Mouse (Mus musculus) brain, adult 10 weeks (tissue): Measurements from ENCODE around the gene Rce1. TPM values are rescaled to one million over a fixed set of nuclear protein-coding genes. Genes with fewer than 3 reads are reported as not detected.

Source experiments
- polyA plus RNA-seq: library from polyadenylated mRNA; stranded (reverse); fragments of 350-450 nt; fragmentation: Illumina TruSeq; extraction: RNeasy Lipid Tissue Mini Kit (QIAGEN cat#74804); gene quantifications from one replicate; pipeline ENCODE4 v1.2.3, GENCODE M21; 2015; ENCODE audit warnings: low read depth, low replicate concordance

Rce1 gene
- 33.2 TPM for polyA plus RNA-seq

GRCm38 (mm10) chr19:4625179-4625828 is at the start of gene Rce1:
Gene Rce1, minus strand, starts transcription at chr19:4625641.

DNA sequence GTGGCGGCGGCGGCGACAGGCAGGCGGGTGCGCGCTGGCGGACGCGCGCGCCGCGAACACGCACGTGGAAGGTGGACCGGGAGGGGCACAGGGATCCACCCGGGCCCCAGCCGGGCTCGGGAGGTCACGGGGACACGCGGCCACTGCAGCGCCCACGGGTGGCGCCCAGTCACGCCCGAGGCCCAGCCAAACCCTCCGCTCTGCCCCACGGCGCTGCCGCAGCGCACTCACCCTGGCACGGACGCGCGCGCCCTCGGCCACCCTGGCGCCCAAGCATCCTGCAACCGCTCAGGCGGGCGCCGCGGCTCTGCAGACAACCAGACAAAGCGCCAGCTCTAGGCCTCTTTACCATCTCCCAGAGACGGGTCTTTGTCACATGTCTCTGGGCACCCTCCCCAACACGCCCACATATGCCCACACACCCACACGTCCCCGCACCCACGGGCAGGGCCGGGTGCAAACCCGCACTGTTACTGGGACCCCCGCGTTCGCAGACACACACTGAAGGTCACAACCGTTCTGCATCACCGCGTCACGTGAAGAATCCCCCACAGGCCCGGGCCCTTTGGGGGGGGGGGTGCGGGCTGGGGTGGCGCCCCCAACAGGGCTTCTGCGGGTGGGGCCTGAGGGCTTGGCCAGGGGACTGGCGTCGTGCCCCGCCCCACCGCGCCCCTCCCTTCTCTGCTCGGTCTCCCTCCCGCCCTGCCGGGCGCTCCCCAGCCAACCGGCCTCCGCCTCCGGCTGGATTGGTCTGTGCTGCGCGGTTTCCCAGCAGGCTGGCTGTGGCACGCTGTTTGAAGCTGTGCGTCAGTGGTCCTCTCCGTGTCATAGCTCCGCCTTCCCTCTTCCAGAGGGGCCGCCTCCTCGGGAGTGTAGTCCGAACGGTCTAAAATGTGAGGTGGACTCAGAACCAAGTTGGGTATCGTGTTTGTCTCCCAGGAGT is 10.0 kb downstream of the Rce1 start, which contains the start of gene Lrfn4:
Gene Lrfn4, minus strand, starts transcription at position 517 of the 943 bp plus-strand sequence.

Other genes with a start within 250 kb of the Rce1 start
- gene Kdm2a, start 227.4 kb downstream of the Rce1 start, polyA plus RNA-seq: 41.1 TPM
- gene Rhod, start 186.2 kb downstream of the Rce1 start, polyA plus RNA-seq: 1.6 TPM
- gene Syt12, start 148.2 kb downstream of the Rce1 start, polyA plus RNA-seq: 33.8 TPM
- not detected for gene 2010003K11Rik, start 127.1 kb downstream of the Rce1 start, polyA plus RNA-seq
- gene Pcx, start 115.2 kb downstream of the Rce1 start, polyA plus RNA-seq: 46.9 TPM
- gene Lrfn4, start 10.0 kb downstream of the Rce1 start, polyA plus RNA-seq: 21.6 TPM
- 2.2 TPM for gene Gm960, start 73.0 kb upstream of the Rce1 start, polyA plus RNA-seq
- gene Sptbn2, start 85.5 kb upstream of the Rce1 start, polyA plus RNA-seq: 238 TPM
- 28.5 TPM for gene Rbm4b, start 130.9 kb upstream of the Rce1 start, polyA plus RNA-seq
- gene Rbm4, start 168.3 kb upstream of the Rce1 start, polyA plus RNA-seq: 41.4 TPM
- 15.5 TPM for gene Gm21992, start 186.0 kb upstream of the Rce1 start, polyA plus RNA-seq
- gene Rbm14, start 186.0 kb upstream of the Rce1 start, polyA plus RNA-seq: 18.0 TPM
- gene Ccs, start 213.7 kb upstream of the Rce1 start, polyA plus RNA-seq: 37.6 TPM
- gene Ccdc87, start 213.7 kb upstream of the Rce1 start, polyA plus RNA-seq: 1.8 TPM
- gene Ctsf, start 229.5 kb upstream of the Rce1 start, polyA plus RNA-seq: 85.3 TPM